Mouse (Mus musculus) R1 (cell line): ENCODE results near the gene Lrfn2.

ENCODE experiments used
- DNase-seq: peaks from one replicate; pipeline ENCODE4 v3.0.0-alpha.2; 2018; ENCODE audit warnings: low read depth, low spot score

Gene Lrfn2

GRCm38 (mm10) chr17:48963740-48964139, 31.6 kb downstream of the Lrfn2 start:
- peak; percentile 78 for DNase-seq

GRCm38 (mm10) chr17:48968304-48968703, 36.1 kb downstream of the Lrfn2 start:
- DNase-seq: no peak

DNA sequence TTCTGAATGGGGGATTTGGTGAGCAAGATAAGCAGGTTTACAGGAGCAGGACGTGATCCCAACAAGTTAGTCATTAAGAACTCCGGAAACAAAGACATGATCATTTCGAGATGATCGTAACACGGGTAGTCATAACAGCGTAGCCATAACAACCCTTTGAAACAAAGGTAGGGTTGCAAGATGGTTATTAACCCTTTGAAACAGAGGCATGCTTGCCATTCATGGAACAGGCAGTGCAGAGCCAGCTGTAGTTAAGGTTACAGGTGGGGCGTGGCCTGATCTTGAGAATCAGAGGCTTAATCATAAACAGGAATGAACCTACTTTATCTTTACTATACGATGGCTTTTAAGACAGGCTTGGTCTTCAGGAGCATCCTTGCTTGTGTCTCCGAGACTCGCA, 39.1 kb downstream of the Lrfn2 start:
- peak; percentile 23 for DNase-seq

GRCm38 (mm10) chr17:48972866-48973265, 40.7 kb downstream of the Lrfn2 start:
- peak; percentile 49 for DNase-seq

- peak; percentile 69 for DNase-seq
Observed at GRCm38 (mm10) chr17:48973394-48973793, 41.2 kb downstream of the Lrfn2 start.

- no peak for DNase-seq
Observed at GRCm38 (mm10) chr17:48975055-48975454, 42.9 kb downstream of the Lrfn2 start.

DNA sequence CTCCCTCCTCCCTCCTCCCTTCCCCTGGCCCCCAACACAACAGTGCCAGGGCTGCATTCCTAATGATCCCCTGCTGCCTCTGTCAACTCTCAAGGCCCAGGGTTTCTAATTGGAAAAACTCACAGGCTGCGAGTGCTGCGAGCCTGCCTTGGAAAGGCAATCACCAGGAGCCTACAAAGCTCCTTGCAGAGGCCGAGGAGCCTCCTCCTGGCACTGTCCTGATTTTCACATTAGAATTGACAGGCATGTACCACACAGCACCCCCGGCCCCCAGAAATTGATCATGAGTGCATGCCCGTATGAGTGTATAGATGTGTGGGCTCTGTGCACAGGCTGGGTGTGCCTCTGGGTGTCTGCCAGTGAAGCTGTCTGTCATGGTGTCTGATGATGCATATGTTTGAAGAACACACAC, 44.4 kb downstream of the Lrfn2 start:
- no peak for DNase-seq

DNA sequence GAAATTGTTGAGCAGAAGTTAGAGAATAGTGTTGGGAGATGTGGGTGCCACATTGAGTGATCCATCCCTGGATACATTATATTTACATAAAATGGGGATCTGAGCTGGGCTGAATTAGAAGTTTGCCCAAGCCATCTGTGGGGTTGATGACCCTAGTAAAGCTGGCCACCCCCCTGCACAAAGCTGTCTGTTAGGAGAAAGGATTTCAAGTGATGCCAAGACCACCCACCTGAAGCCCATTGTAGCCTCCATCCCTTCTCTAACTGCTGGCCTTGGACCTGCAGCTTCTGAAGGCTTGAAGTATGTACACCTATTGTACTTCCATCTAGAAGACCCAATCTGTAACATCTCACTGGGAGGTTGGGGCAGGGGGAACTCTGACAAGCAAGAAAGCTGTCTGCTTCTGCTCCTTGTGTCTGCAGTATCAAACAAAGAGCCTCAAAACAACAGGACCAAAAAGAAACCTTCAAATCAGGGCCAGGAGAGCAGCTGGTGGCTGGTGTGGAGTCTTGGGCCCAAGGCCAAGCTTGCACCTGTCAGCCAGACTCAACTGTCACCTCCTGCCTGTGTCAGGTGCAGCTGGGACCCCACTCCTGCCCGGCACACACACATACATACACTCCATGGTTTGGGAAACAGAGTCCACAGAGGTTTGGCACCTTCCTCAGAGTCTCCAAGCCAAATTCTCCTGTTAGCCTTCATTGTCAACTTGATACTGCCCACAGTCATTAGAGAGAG, 63.2 kb downstream of the Lrfn2 start:
- no peak for DNase-seq

DNA sequence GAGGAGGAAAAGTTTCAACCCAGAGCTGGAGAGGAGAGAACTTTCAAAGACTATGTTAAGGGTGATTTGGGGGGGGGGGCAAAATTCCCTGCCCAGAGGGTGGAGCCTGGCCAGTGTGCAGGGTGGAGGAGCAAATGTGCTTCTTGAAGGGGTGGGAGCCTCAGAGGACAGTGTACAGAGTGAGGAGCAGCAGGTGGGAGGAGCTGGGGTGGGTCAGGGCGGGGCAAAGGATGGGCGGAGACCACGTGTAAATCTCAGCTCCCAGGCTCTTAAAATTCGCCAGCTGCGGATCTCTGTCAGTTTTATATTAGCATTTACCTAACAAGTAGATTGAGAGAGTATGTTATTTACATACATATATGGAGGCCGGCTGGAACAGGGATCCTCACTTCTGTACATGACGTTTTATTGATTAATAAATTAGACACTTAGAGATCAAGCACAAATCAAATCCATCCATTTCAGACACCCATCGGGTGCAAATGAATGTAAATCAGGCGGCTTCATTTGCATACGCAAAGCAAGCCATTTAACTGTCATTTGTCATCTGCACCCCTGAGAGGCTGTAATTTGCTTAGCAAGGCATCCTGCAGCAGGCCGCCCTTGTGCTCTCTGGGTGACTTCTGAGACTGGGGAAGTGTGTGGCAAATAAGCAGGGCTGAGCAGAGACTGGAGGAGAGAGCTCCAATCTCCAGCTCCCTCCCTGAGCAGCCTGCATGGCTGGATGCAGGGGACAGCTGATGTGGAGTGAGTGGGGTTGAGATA, 67.5 kb downstream of the Lrfn2 start:
- DNase-seq: peak; percentile 32

DNA sequence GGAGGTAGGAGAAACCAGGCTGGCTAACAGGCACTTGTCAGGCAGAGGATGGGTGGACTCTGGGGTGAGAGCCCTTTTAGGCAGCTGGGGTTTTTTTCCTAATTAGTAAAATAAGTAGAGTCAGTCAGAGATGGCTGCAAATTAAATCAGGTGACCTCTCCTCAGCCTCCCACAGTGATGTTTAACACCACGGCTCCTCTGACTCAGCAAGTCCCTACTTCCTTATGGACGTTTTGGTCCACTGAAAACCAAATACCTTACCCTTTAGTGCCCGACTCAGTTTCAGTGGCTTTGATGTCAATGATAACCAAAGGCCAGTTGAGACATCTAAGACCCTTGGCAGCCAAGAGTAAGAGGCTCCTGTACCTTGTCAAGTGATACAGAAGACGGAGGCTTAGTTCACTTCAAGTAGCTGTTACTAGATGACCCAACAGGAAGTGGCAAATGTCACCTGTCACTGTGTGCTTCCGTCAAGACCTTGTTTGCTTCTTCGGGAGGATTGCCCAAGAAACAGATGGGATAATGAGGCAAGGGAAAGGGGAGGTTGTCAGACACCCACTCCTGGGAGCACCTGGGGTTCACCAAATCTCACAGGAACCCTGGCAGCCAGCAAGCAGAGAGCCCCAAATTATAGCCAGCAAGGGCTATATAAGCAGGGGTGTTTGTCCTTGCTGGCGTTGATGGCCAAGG, 77.3 kb downstream of the Lrfn2 start:
- no peak for DNase-seq

DNA sequence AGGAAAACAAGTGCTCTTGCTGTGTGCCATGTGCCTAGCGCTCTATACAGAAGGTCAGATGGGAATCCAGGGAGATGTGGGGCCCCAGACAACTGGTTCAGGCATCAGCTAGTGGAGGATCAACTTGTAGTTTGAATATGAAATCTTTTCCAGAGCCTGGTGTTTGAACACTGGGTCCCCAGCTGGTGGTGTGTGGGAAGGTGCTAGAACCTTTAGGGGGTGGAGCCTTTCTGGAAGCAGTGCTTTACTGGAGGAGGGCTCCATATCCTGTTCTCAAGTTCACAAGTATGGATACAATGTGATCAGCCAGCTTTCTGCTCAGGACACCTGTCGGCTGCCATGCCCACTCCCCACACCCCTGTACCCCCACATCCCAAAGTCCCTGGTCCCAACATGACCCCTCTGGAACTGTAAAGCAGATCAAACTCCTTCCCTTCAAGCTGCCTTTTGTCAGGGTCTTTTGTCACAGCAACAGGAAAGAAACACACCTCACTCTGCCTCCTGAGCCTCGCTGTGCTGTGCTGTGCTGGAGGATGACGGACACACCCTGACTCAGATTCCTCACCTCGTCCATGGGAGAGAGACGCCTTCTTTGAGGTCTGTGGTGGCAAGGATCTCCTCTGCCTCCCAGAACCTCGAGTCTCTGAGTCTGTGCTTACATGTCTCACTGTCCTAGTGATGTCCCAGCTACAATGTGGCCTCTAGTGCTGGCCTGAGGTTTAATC, 81.9 kb downstream of the Lrfn2 start:
- DNase-seq: peak; percentile 81

DNA sequence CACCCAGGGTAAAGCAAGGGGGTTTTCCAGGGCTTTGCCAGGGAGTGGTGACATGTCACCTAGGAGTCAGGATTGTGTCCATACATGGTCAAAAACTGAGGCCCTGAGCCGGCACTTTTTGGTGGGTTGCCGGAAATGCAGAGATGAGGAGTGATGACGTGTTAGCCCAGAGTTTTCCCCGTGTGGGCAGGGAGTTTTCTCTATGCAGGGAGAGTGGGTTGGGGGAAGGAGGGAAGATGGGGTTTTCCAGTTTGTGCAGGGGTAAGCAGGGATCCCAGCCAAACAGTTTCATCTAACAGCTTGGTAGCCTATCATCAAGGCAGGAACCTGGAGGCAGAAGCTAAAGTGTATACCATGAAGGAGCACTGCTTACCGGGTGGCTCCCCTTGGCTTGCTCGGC, 83.2 kb downstream of the Lrfn2 start:
- no peak for DNase-seq

- no peak for DNase-seq
Observed at GRCm38 (mm10) chr17:49016229-49016628, 84.0 kb downstream of the Lrfn2 start.

GRCm38 (mm10) chr17:49017438-49018415, 85.5 kb downstream of the Lrfn2 start:
- DNase-seq: peak; percentile 56

GRCm38 (mm10) chr17:49018774-49019488, 86.8 kb downstream of the Lrfn2 start:
- no peak for DNase-seq

GRCm38 (mm10) chr17:49029556-49030268, 97.5 kb downstream of the Lrfn2 start:
- DNase-seq: peak; percentile 95

DNA sequence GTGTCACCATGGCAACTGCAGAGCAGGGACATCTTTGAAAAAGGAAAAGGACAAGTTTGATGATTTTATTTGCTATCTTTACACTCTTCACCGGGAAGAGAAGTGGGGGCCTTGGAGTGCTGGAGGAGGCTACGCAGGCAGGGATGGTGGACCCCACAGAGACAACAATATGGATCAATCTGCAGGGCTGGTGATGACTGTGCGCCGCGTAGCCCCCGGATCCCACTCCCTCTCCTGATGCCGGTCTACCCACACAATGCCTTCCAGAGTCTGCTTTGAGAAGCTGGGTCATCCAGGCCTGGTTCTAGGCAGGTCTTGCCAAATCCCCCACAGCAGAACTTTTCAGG, 98.1 kb downstream of the Lrfn2 start:
- no peak for DNase-seq

- DNase-seq: peak; percentile 50
Observed at GRCm38 (mm10) chr17:49030841-49031240, 98.7 kb downstream of the Lrfn2 start.

DNA sequence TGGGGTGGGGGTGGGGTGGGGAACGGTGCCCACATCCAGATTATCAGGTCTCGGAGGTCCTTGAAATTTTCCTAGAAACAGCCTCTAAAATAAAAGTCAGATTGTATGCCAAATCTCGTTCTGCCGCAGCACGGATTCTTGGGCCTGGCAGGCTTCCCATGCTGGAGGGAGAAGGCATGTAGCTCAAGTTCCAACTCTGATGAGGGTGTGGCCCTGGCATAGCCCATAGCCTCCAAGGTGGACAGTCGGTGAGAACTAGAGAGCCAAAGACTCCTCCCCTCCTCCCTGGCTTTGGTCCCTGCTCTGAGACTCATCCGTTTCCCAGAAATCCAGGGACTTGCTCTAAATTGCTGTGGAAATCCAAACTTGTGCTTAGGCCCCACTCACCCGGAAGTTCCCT, 99.6 kb downstream of the Lrfn2 start:
- no peak for DNase-seq
